Mouse (Mus musculus): Measurements from ENCODE around the gene Olfr447.

Gene Olfr447

GRCm38 (mm10) chr6:42908578-42908977 is at the start of gene Olfr447:
Olfr447 (plus strand) TSS chr6:42908878.
- DNase-seq (ENCODE audit: low spot score in 2 of 2): no peak

DNA sequence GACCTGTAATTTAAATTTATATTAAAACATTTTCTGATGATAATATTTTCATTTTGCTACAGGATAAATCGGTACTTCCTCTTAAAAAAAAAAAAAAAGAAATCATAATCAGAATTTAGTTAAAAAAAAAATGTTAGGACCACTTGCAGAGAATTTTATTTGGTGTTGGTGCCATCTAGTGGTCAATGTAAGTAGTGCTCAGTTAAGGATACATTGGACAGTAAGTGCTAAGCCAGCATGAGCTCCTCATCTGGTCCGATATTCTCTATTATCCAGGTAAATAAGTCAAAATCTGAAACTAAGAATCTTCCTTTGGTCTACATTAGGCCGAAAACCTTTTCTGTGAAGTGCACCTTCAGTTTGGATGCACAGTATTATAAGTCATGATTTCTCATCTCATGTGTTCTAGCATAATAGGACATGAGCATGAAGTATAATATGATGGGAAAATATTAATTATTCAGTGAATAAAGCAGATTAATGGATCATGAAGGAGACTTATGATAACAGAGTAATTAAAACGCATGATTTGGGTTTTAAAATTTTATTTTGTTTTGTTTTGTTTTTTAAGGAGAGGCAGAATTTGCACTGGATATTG is 48.4 kb upstream of the Olfr447 start:
- peak; percentile 44 to 51 for DNase-seq (ENCODE audit: low spot score in 2 of 2)

GRCm38 (mm10) chr6:42869695-42870094 is 39.0 kb upstream of the Olfr447 start:
- DNase-seq (ENCODE audit: low spot score in 2 of 2): no peak

GRCm38 (mm10) chr6:42876323-42876722 is 32.4 kb upstream of the Olfr447 start:
- no peak for DNase-seq (ENCODE audit: low spot score in 2 of 2)

DNA sequence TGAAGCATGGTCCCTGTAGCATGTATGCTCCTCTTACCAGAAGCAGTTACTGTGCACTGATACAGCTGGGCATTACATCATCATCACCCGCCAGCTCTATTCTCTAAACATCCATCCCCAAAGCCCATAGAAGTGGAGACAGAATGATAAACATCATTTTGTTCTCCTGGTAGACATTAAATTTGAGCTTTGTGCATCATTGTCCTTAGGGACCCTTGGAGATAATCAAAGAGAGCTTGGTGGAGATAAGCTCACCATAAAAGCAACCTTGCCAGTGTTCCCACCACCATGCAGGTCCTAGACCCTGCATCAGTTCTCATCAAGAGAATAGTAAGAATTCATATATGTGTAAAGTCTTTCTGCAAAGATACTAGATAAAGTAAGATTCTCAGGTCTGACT is 18.5 kb upstream of the Olfr447 start, which contains the start of gene Olfr448:
Gene Olfr448, plus strand, starts transcription at position 301 of the 400 bp plus-strand sequence.
- no peak for DNase-seq (ENCODE audit: low spot score in 2 of 2)

- no peak for DNase-seq (ENCODE audit: low spot score in 2 of 2)
These were observed 8.3 kb upstream of the Olfr447 start for GRCm38 (mm10) chr6:42900345-42900744.

GRCm38 (mm10) chr6:42921077-42921476 is 12.4 kb downstream of the Olfr447 start, which contains the start of gene Olfr446:
Olfr446 (plus strand) TSS chr6:42921377.
- no peak for DNase-seq (ENCODE audit: low spot score in 2 of 2)

- DNase-seq (ENCODE audit: low spot score in 2 of 2): no peak
These were observed 40.1 kb downstream of the Olfr447 start, which contains the start of gene Olfr444 for GRCm38 (mm10) chr6:42948767-42949166. Olfr444 (plus strand) TSS chr6:42949067.
